Mouse (Mus musculus): ENCODE results near the gene Atp2a3. TPM values are rescaled to one million over a fixed set of nuclear protein-coding genes. Genes with fewer than 3 reads are reported as not detected.

The Atp2a3 gene
- total RNA-seq, 2 experiments from 2014 or later: 6.6 to 8.5 TPM

GRCm38 (mm10) chr11:73026961-73027360, 66.0 kb downstream of the Atp2a3 start:
- no peak for DNase-seq (ENCODE audit: low spot score in 2 of 2)

GRCm38 (mm10) chr11:73030821-73031498, 70.0 kb downstream of the Atp2a3 start:
- DNase-seq (ENCODE audit: low spot score in 2 of 2): peak; percentile 89 to 91

DNA sequence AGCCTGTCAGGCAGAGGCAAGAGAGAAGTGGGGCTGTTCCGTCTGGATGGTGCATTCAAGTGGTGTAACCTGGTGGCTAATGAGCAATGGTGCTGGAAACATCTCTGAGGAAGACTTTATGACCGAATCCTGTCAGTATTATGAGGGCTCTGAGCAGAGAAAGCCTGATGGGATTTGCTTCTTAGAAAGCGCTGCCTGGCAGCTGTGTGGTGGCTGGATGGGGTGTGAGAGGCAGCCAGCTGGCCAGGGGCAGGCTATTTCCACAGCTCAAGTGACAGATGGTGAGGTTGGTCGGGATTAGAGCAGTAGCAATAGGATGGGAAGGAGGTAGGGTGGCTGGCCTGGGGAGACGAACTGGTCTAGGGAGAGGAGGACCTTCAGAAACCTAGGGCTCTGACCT, 70.6 kb downstream of the Atp2a3 start:
- no peak for DNase-seq (ENCODE audit: low spot score in 2 of 2)

DNA sequence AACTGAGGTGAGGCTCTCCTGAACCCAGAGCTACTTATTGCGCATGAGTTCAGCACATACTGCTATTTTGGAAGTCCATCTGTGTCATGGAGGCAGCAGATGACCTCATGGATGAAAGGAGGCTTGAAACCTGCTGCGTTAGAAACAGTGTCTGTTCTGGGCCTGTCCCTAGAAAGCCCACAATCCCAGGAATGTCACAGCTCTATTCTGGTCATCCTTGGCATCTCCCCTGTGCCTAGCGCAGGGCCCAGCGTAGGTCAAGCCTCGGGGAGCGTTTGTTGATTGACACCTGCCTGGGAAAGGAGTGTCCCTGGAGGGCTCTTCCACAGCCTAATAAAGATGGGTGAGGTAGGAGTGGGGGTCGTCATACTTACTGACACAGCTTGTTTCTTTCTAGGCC, 75.1 kb downstream of the Atp2a3 start:
- DNase-seq (ENCODE audit: low spot score in 2 of 2): no peak

DNA sequence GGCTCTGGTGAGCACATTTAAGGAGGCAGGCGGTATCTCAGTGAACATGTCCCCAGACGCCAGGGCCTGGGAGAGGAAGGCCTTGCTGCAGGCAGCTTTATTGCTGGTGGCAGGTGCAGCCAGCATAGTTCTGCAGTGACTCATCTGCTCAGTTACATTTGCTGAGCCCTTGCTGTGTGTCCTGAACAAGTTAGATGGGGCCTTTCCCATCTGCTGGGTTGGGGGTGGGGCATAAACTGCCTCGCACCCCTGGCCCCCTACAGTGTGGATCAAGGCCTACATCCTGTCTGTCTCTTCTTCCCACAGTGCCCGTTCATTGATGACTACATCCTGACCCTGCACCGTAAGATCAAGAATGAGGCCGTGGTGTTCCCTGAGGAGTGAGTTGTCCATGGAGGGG, 75.9 kb downstream of the Atp2a3 start:
- DNase-seq (ENCODE audit: low spot score in 2 of 2): no peak

- DNase-seq (ENCODE audit: low spot score in 2 of 2): no peak
Observed at GRCm38 (mm10) chr11:73037691-73038090, 76.7 kb downstream of the Atp2a3 start.

- peak; percentile 45 to 60 for DNase-seq (ENCODE audit: low spot score in 2 of 2)
Observed at GRCm38 (mm10) chr11:73039102-73039799, 78.3 kb downstream of the Atp2a3 start.

Small RNA genes within 50 kb of the gene (microRNA-seq; reads per million reads assigned to microRNA genes)
- 0 reads per million in 2 experiments for gene Gm44467

Other genes with a start within 250 kb of the Atp2a3 start
- gene Cyb5d2, start 165.0 kb upstream of the Atp2a3 start, total RNA-seq (2021): 10 to 100 TPM; 17.0 to 18.3 TPM
- gene Zzef1, start 164.9 kb upstream of the Atp2a3 start, total RNA-seq (2021): 10 to 100 TPM; 37.3 to 43.8 TPM
- gene P2rx1, start 37.9 kb downstream of the Atp2a3 start, total RNA-seq (2021): under 1 TPM; 0.26 to 0.47 TPM
- gene Camkk1, start 57.8 kb downstream of the Atp2a3 start, total RNA-seq (2021): 100 to 1,000 TPM; 108 to 123 TPM
- gene Ncbp3, start 86.6 kb downstream of the Atp2a3 start, total RNA-seq (2021): 1 to 10 TPM; 9.1 to 9.8 TPM
- under 1 TPM in 1 of 2 experiments, not detected in 1; 0.12 TPM for gene Itgae, start 129.4 kb downstream of the Atp2a3 start, total RNA-seq (2021)
- under 1 TPM; 0.12 TPM for gene Haspin, start 177.1 kb downstream of the Atp2a3 start, total RNA-seq (2021)
- gene P2rx5, start 199.3 kb downstream of the Atp2a3 start, total RNA-seq (2021): under 1 TPM; 0.35 to 0.54 TPM
- 10 to 100 TPM; 48.0 to 53.3 TPM for gene Emc6, start 215.9 kb downstream of the Atp2a3 start, total RNA-seq (2021)
- 10 to 100 TPM in 1 of 2 experiments, 1 to 10 TPM in 1; 9.2 to 10.6 TPM for gene Tax1bp3, start 215.9 kb downstream of the Atp2a3 start, total RNA-seq (2021)
- 10 to 100 TPM; 18.6 to 20.8 TPM for gene Ctns, start 237.9 kb downstream of the Atp2a3 start, total RNA-seq (2021)
- gene Shpk, start 238.3 kb downstream of the Atp2a3 start, total RNA-seq (2021): 1 to 10 TPM; 2.8 to 2.9 TPM

Data from left cerebral cortex, adult 18-20 months (tissue).